Mouse (Mus musculus): ENCODE measurements around the gene Tnpo3. TPM values are rescaled to one million over a fixed set of nuclear protein-coding genes. Genes with fewer than 3 reads are reported as not detected.

Gene Tnpo3
- polyA plus RNA-seq, 2 experiments from 2014 or later, result 67.1 to 70.6 TPM

DNA sequence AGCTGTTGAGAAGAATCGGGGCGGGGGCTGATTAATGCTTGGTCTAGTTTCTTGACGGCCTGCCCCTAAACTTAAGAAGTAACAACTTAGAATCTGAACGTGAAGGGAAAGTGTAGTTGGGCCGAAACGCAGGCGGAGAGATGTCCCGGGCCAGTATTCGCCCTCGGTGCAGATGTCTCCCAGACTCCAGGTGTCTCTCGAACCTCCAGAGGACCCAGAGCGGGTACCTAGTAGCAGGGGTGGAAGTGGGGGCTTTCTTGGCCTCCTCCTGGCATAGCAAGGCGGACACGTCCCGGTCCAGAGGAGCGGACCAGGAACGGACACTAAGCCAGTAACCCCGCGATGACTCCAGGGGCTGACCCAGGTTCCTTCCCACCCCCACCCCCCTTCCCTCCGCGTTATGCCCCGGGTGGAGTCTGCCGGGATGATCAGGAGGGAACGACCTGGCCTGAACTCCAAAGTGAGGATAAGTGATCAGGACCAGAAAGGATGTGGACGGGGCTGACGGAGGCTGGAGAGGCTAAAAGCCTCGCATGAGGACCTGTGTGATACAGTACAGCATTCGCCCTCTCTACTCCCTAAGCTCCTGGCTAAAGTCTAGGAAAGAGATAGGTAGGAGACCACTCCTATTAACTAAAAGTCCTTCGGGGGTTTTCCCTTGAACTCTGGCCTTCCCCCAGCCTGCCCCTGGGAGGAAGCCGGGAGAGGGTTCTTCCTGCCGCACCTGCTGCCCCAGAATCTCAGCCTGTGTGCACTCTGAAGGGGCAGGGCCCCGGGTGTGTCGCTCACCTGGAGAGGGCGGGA, 82.1 kb downstream of the Tnpo3 start:
- ATAC-seq, result no peak

- peak; percentile 50 for ATAC-seq
These were observed 83.1 kb downstream of the Tnpo3 start, which contains the start of gene Irf5 for GRCm38 (mm10) chr6:29526281-29527251. TSS of gene Irf5 (plus strand) at chr6:29526625.

DNA sequence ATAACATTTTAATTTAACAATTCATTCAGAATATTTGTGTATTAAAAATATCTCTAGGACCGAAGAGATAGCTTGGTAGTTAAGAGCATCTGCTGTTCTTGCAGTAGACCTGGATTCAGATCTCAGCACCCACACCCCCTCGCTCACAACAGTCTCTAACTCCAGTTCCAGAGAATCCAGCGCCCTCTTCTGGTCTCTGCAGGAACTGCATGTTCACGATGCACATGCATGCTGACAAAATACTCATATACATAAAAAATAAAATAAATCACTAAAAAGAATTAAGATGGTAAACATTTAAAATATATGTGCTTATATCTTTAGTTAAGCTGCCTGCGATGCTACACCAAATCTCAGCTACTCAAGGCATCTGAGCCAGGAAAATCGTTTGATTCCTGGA, 84.4 kb downstream of the Tnpo3 start:
- no peak for ATAC-seq

GRCm38 (mm10) chr6:29524034-29524489, 85.6 kb downstream of the Tnpo3 start:
- no peak for ATAC-seq

DNA sequence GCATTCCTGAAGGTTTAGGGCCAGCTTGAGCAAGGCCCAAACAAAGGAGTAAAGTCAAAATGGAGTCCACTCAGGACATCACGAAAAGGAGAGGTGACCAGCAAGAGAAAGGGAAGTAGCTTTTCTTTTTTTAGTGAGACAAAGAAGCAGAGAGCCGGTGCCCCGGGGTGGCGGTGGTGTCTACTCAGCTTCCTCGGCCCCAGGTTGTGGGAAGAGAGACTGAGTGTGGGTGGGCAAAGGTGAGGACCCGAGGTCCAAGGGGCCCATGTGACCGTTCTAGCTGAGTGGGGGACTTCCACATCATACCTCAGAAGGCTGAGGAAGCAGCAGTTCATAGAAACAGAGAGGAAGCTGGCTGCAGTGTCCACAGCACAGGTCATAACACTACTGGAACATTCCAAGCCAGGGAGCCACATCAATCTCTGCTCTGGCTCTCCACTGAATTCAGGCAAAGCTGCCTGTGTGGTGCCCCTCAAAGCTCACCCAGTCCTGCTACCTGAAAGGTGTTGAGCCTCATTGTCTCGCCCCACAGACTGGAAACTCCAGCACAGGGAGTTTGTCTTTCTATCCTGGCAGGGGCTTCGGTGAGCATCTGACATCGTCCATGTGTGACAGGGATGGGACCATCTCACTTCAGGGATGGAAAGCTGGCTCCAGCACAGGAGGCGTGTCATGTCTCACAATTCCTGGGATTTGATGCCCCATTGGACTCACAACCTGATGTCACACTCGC, 86.2 kb downstream of the Tnpo3 start:
- ATAC-seq, result no peak

DNA sequence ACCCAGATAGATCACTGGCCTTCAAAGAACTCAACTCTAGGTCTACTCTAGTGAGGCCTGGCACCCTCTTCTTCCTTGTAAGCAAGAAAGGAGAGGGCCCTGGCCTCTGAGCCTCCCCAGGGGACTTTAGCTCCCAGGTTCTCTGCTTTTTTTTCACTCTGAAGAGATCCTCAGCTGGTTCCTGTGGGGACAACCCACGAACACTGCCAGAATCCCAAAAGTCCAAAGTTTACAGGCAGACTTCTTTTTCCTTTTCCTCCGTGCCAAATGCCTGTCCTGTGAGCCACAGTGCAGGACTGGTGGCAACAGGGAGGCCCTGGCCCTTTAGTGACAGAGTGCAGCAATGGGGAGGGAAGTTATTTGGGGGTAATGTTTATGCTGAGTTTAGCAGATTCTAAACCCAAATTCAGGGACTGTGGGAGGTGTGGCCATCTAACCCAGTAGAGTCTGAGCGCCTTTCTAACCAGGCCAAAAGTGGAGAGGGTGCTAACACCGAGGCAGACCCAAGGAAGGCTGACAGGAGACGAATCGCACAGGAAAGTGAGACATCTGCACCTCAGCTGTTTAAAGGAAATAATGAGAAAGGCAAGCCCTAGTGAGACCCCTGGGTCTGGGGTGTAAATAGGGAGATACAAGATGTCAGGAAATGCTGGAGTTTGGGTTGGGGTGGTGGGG, 86.9 kb downstream of the Tnpo3 start:
- no peak for ATAC-seq

- peak; percentile 67 for ATAC-seq
These were observed 92.5 kb downstream of the Tnpo3 start for GRCm38 (mm10) chr6:29517139-29517538.

GRCm38 (mm10) chr6:29513284-29513683, 96.4 kb downstream of the Tnpo3 start:
- peak; percentile 79 for ATAC-seq

- no peak for ATAC-seq
These were observed 100.6 kb downstream of the Tnpo3 start for GRCm38 (mm10) chr6:29509086-29509485.

GRCm38 (mm10) chr6:29507447-29508309, 102.0 kb downstream of the Tnpo3 start, which contains the start of gene Kcp:
TSS of gene Kcp (minus strand) at chr6:29507952.
- ATAC-seq, result no peak

- ATAC-seq, result no peak
These were observed 102.9 kb downstream of the Tnpo3 start for GRCm38 (mm10) chr6:29506834-29507233.

GRCm38 (mm10) chr6:29505493-29505892, 104.2 kb downstream of the Tnpo3 start:
- ATAC-seq, result no peak

GRCm38 (mm10) chr6:29501599-29501998, 108.1 kb downstream of the Tnpo3 start:
- no peak for ATAC-seq

GRCm38 (mm10) chr6:29500810-29501209, 108.9 kb downstream of the Tnpo3 start:
- ATAC-seq, result no peak

GRCm38 (mm10) chr6:29500177-29500576, 109.5 kb downstream of the Tnpo3 start:
- no peak for ATAC-seq

DNA sequence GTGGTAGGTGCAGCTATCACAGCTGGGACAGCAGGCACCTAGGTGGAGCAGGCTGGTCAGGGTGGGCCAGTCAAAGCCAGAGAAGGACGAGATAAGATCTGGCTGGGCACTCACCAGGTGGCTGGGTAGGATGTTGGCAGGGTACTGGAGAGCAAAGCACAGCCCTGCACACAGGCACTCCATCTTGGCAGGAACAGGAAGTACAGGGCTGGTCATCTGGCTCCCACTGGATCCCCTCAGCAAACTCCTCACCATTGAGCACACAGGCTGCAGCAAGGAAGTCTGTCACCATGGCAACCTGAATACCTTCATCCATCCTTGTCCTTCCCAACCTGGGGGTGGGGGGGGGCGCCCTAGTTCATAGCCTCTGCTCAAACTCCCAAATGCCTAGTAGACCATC, 111.9 kb downstream of the Tnpo3 start:
- ATAC-seq, result no peak

GRCm38 (mm10) chr6:29496270-29496669, 113.4 kb downstream of the Tnpo3 start:
- ATAC-seq, result no peak

DNA sequence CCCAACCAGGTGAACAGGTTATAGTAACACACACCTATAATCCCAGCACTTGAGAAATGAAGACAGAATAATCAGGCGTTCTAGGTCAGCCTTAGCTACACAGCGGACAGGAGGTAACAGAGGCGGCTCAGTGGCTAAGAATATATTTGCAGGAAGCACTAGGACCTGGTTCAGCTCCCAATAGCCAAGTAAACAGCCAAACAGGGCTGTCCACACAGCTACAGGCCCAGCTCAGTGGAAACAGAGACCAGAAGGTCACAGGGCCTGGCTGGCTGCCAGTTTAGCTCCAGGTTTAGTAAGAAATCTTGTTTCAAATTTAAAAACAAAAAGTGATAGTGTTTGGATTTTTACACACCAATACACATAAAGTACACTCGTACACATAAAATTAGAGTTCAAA, 115.6 kb downstream of the Tnpo3 start:
- no peak for ATAC-seq
